Mouse (Mus musculus): ENCODE measurements at regions not wholly inside any gene's neighbourhood (a gene's known extent, or its start where the extent isn't known, plus 50 kb on each side); places are given as distances from the start of the nearest gene placed in this dataset.

GRCm38 (mm10) chr6:94401061-94401591 lies 99.0 kb upstream of the Slc25a26 start:
- Histone ChIP-seq H3K27ac (ENCODE audit: low read length) (peak overlapping the region; percentile 30), H3K4me3 (ENCODE audit: low read depth, low read length) (peak overlapping the region; percentile 21), H3K4me2 (ENCODE audit: low read length) (peak overlapping the region; percentile 59), H3K4me1 (ENCODE audit: control insufficient read depth, insufficient read depth, low read length) (peaks cover 8% of the 10 kb centered on the region), H3K36me3 (ENCODE audit: control insufficient read depth, insufficient read depth, low read length) (no peaks in the 10 kb centered on the region), H3K9ac (ENCODE audit: low read depth, low read length) (peak overlapping the region; percentile 56; the same call in 1 of the 2 replicates), H3K27me3 (ENCODE audit: control insufficient read depth, insufficient read depth, low read depth, low read length) (no peaks in the 10 kb centered on the region), H3K9me3 (replicated peaks; ENCODE audit: control insufficient read depth, low read length, poor library complexity, severe bottlenecking) (no peaks in the 10 kb centered on the region)
- peak; percentile 83; the same call in 1 of the 2 replicates for ATAC-seq
- 8% methylated on average over 14 of the region's 14 CpGs for WGBS

- ATAC-seq: peak; percentile 84; the same call in 1 of the 2 replicates
- Histone ChIP-seq H3K4me1 (ENCODE audit: control insufficient read depth, insufficient read depth, low read length) (peaks cover 8% of the 10 kb centered on the region), H3K27ac (ENCODE audit: low read length) (peak overlapping the region; percentile 30), H3K9me3 (replicated peaks; ENCODE audit: control insufficient read depth, low read length, poor library complexity, severe bottlenecking) (no peaks in the 10 kb centered on the region), H3K9ac (ENCODE audit: low read depth, low read length) (peak overlapping the region; percentile 56), H3K27me3 (ENCODE audit: control insufficient read depth, insufficient read depth, low read depth, low read length) (no peaks in the 10 kb centered on the region), H3K4me3 (ENCODE audit: low read depth, low read length) (peak overlapping the region; percentile 21), H3K36me3 (ENCODE audit: control insufficient read depth, insufficient read depth, low read length) (no peaks in the 10 kb centered on the region), H3K4me2 (ENCODE audit: low read length) (peak overlapping the region; percentile 59)
- 25% methylated on average over 13 of the region's 13 CpGs for WGBS
Observed at GRCm38 (mm10) chr6:94400471-94401051, 99.6 kb upstream of the Slc25a26 start.

GRCm38 (mm10) chr6:94391134-94391533 lies 107.4 kb upstream of the Magi1 start:
- H3K36me3 ChIP-seq (ENCODE audit: control insufficient read depth, insufficient read depth, low read length): no peaks in the 10 kb centered on the region
- WGBS: 80% methylated on average over 5 of the region's 5 CpGs
- ATAC-seq: no peak
- no peak overlapping the region for H3K27ac ChIP-seq (ENCODE audit: low read length)
- H3K4me2 ChIP-seq (ENCODE audit: low read length): no peak overlapping the region
- no peaks in the 10 kb centered on the region for H3K9me3 ChIP-seq (replicated peaks; ENCODE audit: control insufficient read depth, low read length, poor library complexity, severe bottlenecking)
- H3K4me1 ChIP-seq (ENCODE audit: control insufficient read depth, insufficient read depth, low read length): no peaks in the 10 kb centered on the region
- H3K27me3 ChIP-seq (ENCODE audit: control insufficient read depth, insufficient read depth, low read depth, low read length): no peaks in the 10 kb centered on the region
- H3K9ac ChIP-seq (ENCODE audit: low read depth, low read length): no peak overlapping the region
- H3K4me3 ChIP-seq (ENCODE audit: low read depth, low read length): no peak overlapping the region

GRCm38 (mm10) chr6:94390403-94390802 lies 106.7 kb upstream of the Magi1 start:
- Histone ChIP-seq H3K4me2 (ENCODE audit: low read length) (no peak overlapping the region), H3K27me3 (ENCODE audit: control insufficient read depth, insufficient read depth, low read depth, low read length) (no peaks in the 10 kb centered on the region), H3K27ac (ENCODE audit: low read length) (no peak overlapping the region), H3K9me3 (replicated peaks; ENCODE audit: control insufficient read depth, low read length, poor library complexity, severe bottlenecking) (no peaks in the 10 kb centered on the region), H3K36me3 (ENCODE audit: control insufficient read depth, insufficient read depth, low read length) (no peaks in the 10 kb centered on the region), H3K4me3 (ENCODE audit: low read depth, low read length) (no peak overlapping the region), H3K9ac (ENCODE audit: low read depth, low read length) (no peak overlapping the region), H3K4me1 (ENCODE audit: control insufficient read depth, insufficient read depth, low read length) (no peaks in the 10 kb centered on the region)
- whole genome bisulfite sequencing: 90% methylated on average over 2 of the region's 2 CpGs
- ATAC-seq: no peak

- no peaks in the 10 kb centered on the region for H3K27me3 ChIP-seq (ENCODE audit: control insufficient read depth, insufficient read depth, low read depth, low read length)
- no peaks in the 10 kb centered on the region for H3K9me3 ChIP-seq (replicated peaks; ENCODE audit: control insufficient read depth, low read length, poor library complexity, severe bottlenecking)
- ATAC-seq: no peak
- H3K4me2 ChIP-seq (ENCODE audit: low read length): no peak overlapping the region
- no peak overlapping the region for H3K9ac ChIP-seq (ENCODE audit: low read depth, low read length)
- no peaks in the 10 kb centered on the region for H3K36me3 ChIP-seq (ENCODE audit: control insufficient read depth, insufficient read depth, low read length)
- H3K27ac ChIP-seq (ENCODE audit: low read length): no peak overlapping the region
- no peaks in the 10 kb centered on the region for H3K4me1 ChIP-seq (ENCODE audit: control insufficient read depth, insufficient read depth, low read length)
- WGBS: 76% methylated on average over 9 of the region's 9 CpGs
- no peak overlapping the region for H3K4me3 ChIP-seq (ENCODE audit: low read depth, low read length)
Observed at GRCm38 (mm10) chr6:94389716-94390115, 106.0 kb upstream of the Magi1 start.

- no peaks in the 10 kb centered on the region for H3K27me3 ChIP-seq (ENCODE audit: control insufficient read depth, insufficient read depth, low read depth, low read length)
- 82% methylated on average over 2 of the region's 2 CpGs for WGBS
- H3K4me2 ChIP-seq (ENCODE audit: low read length): no peak overlapping the region
- H3K4me1 ChIP-seq (ENCODE audit: control insufficient read depth, insufficient read depth, low read length): no peaks in the 10 kb centered on the region
- no peak overlapping the region for H3K27ac ChIP-seq (ENCODE audit: low read length)
- ATAC-seq: no peak
- H3K4me3 ChIP-seq (ENCODE audit: low read depth, low read length): no peak overlapping the region
- H3K9ac ChIP-seq (ENCODE audit: low read depth, low read length): no peak overlapping the region
- no peaks in the 10 kb centered on the region for H3K36me3 ChIP-seq (ENCODE audit: control insufficient read depth, insufficient read depth, low read length)
- H3K9me3 ChIP-seq (replicated peaks; ENCODE audit: control insufficient read depth, low read length, poor library complexity, severe bottlenecking): no peaks in the 10 kb centered on the region
Observed at GRCm38 (mm10) chr6:94387648-94388047, 103.9 kb upstream of the Magi1 start.

- Histone ChIP-seq H3K4me1 (ENCODE audit: control insufficient read depth, insufficient read depth, low read length) (no peaks in the 10 kb centered on the region), H3K4me3 (ENCODE audit: low read depth, low read length) (no peak overlapping the region), H3K9ac (ENCODE audit: low read depth, low read length) (no peak overlapping the region), H3K4me2 (ENCODE audit: low read length) (no peak overlapping the region), H3K27ac (ENCODE audit: low read length) (no peak overlapping the region), H3K27me3 (ENCODE audit: control insufficient read depth, insufficient read depth, low read depth, low read length) (no peaks in the 10 kb centered on the region), H3K36me3 (ENCODE audit: control insufficient read depth, insufficient read depth, low read length) (no peaks in the 10 kb centered on the region), H3K9me3 (replicated peaks; ENCODE audit: control insufficient read depth, low read length, poor library complexity, severe bottlenecking) (no peaks in the 10 kb centered on the region)
- 74% methylated on average over 2 of the region's 2 CpGs for WGBS
- no peak for ATAC-seq
Observed at GRCm38 (mm10) chr6:94385531-94385930, 101.8 kb upstream of the Magi1 start.

- ATAC-seq: no peak
Observed at GRCm38 (mm10) chr6:94369991-94370390, 86.3 kb upstream of the Magi1 start.

GRCm38 (mm10) chr6:94363951-94364350 lies 80.2 kb upstream of the Magi1 start:
- no peak overlapping the region for H3K4me3 ChIP-seq (ENCODE audit: low read depth, low read length)
- no peaks in the 10 kb centered on the region for H3K9me3 ChIP-seq (replicated peaks; ENCODE audit: control insufficient read depth, low read length, poor library complexity, severe bottlenecking)
- H3K27ac ChIP-seq (ENCODE audit: low read length): no peak overlapping the region
- no peak for ATAC-seq
- no peak overlapping the region for H3K9ac ChIP-seq (ENCODE audit: low read depth, low read length)
- no peaks in the 10 kb centered on the region for H3K4me1 ChIP-seq (ENCODE audit: control insufficient read depth, insufficient read depth, low read length)
- no peaks in the 10 kb centered on the region for H3K36me3 ChIP-seq (ENCODE audit: control insufficient read depth, insufficient read depth, low read length)
- 92% methylated on average over 6 of the region's 6 CpGs for WGBS
- H3K27me3 ChIP-seq (ENCODE audit: control insufficient read depth, insufficient read depth, low read depth, low read length): no peaks in the 10 kb centered on the region
- H3K4me2 ChIP-seq (ENCODE audit: low read length): no peak overlapping the region

More at GRCm38 (mm10) chr6:94369991-94370390, 86.3 kb upstream of the Magi1 start:
- Histone ChIP-seq H3K9me3 (replicated peaks; ENCODE audit: control insufficient read depth, low read length, poor library complexity, severe bottlenecking) (no peaks in the 10 kb centered on the region), H3K36me3 (ENCODE audit: control insufficient read depth, insufficient read depth, low read length) (no peaks in the 10 kb centered on the region), H3K4me2 (ENCODE audit: low read length) (no peak overlapping the region), H3K9ac (ENCODE audit: low read depth, low read length) (no peak overlapping the region), H3K4me1 (ENCODE audit: control insufficient read depth, insufficient read depth, low read length) (no peaks in the 10 kb centered on the region), H3K4me3 (ENCODE audit: low read depth, low read length) (no peak overlapping the region), H3K27ac (ENCODE audit: low read length) (no peak overlapping the region), H3K27me3 (ENCODE audit: control insufficient read depth, insufficient read depth, low read depth, low read length) (no peaks in the 10 kb centered on the region)
- 82% methylated on average over 2 of the region's 2 CpGs for WGBS
